Mouse (Mus musculus): ENCODE results near the gene Pcnx3.

DNA sequence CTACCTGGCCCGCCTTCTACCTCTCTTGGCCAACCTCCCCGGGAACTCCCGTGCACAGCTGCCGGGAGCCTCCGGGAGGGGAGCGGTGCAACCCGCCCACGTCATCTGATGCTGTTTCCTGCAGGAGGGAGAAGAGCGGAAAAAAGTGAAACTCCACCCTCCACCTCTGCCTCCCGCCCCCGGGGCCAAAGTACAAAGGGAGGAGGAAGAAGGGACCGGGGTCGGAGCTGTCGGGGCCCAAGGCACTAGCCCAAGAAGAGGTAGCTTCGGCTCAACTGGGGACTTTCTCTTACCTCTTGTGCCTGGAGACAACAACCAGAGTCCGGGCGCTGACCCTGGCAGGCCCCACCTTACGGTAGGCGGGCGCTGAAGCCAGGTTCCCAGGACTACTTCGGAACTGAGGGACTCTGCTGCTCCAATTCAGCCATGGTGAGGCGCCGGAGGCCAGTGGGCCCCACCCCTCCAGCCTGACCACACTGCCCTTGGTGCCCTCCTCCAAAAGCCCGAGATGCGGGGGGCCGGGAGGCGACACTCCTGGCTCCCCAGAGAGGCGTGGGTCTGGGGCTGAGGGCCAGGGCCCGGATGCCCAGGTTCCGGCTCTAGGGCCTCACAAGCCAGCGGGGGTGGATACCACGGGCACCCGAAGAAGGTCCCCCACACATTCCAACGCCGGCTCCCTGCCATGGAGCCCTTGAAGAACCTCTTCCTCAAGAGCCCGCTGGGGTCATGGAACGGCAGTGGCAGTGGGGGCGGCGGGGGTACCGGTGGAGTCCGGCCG, 1.0 kb upstream of the Pcnx3 start:
- no peak for TF ChIP-seq CTCF (IDR thresholded peaks at IDR 0.05; ENCODE audit: low read depth, low read length)
- TF ChIP-seq EP300 (IDR thresholded peaks at IDR 0.05; ENCODE audit: insufficient read depth, low read depth, low read length), result no peak
- no peak for TF ChIP-seq POLR2A (IDR thresholded peaks at IDR 0.05; ENCODE audit: insufficient read depth, low read length)
